Mouse (Mus musculus) left cerebral cortex, adult 11 months (tissue): ENCODE measurements around the gene Fgfr2.
"Not testable (repeated sequence)": the region's sequence is repeated elsewhere in the genome, so short reads cannot be mapped to it uniquely, and the experiment has no call there.

Experiments
- DNase-seq: peaks from one replicate; pipeline ENCODE4 v3.0.0; 2022; ENCODE audit warnings: low spot score

Fgfr2 gene

DNA sequence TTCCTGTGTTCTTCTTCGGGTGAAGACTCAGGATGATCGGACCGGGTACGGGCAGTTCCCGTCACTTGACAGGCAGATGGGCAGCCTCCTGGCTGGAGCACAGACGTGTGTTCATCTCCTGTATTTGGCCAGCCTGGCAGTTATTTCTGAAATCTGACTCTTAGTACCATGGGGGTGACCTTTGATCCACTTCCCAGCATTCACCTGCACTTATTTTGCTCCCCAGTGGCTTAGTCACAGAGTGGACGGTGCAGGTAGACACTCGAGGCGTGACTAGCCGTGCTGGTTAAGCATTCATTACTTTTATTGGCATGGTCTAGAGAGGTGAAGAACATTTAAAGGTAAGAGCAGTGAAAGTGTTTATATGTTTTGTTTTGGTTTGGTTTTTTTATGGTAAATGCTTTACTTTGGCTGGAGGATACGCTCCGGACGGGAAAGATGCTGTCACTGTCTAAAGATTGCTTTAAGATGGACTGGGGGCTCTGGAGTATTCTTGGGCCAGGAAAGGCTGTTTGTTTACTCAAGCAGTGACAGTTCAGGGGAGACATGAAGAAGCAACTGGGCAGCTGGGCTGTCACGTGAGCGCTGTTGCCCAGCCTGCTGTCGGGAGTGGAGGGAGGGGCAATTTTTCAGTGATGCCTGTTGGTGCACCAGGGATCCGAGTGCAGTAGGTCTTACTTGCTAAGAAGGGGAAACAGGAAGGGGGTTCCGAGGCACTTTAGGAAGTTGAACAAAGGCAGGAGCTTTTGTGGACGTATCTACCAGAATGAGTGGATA is 2526.9 kb downstream of the Fgfr2 start:
- not testable (repeated sequence) for DNase-seq

DNA sequence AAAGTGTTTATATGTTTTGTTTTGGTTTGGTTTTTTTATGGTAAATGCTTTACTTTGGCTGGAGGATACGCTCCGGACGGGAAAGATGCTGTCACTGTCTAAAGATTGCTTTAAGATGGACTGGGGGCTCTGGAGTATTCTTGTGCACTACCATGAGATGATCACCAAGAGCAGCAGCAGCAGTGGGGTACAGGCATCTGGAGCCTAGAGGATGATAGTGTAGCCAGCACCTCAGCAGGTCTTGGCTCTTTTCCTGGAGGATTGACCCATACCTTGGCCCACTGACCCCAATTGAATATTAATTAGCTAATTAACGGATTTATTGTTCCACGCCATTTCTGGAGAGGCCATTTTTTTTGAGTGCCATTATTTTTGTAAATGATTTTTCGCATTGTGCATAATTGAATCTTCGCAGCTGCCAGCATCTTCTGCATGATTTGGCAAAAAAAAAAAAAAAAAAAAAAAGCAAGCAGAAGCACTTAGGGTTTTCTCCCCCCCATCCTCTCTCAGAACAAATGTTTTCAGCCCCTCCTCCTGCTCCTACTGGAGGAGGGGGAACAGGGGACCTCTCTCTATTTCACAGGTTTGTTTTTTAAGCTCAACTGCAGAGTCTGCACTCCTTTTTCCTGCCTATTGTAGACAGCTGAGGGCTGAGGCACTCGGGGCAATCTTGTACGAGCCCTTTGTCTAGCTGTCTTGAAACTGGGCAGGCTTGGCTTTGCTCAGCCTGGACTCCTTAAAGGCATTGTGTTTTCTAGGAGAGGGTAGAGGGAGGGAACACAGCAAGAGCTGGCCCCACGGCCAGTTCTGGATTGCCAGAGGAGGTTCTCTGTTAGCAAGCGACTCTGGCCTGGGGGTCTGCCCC is 2529.5 kb downstream of the Fgfr2 start:
- not testable (repeated sequence) for DNase-seq

DNA sequence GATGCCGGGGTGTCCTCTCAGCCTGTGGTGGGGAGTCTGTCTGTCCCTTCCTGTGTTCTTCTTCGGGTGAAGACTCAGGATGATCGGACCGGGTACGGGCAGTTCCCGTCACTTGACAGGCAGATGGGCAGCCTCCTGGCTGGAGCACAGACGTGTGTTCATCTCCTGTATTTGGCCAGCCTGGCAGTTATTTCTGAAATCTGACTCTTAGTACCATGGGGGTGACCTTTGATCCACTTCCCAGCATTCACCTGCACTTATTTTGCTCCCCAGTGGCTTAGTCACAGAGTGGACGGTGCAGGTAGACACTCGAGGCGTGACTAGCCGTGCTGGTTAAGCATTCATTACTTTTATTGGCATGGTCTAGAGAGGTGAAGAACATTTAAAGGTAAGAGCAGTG is 2530.2 kb downstream of the Fgfr2 start:
- DNase-seq, result not testable (repeated sequence)

DNA sequence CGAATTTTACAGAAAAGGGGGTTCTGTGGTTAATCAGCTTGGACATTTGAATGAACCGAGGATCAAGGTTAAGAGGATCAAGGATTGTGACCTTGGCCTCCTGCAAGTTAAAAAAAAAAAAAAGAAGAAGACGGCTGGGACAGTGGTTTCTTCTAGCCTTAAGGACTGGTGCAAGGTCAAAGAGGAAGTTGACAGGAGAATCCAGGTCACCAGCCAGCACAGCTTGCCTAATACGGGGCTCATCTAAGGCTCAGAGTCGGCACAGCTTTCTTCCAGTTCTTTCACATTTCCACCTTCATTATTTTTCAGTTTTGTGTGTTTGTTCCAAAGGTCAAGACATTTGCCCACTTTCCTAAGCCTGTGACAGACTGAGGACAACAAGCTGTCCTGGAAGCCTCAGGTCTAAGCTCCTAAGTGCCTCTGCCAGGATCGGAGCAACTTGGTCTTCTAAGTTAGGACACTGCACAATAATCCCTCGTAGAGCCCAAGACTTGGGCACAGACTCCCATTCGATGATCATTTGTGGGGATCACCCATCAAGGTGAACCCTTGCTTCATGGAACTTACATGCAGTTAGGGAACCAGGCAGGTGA is 2532.2 kb downstream of the Fgfr2 start:
- DNase-seq, result no peak

DNA sequence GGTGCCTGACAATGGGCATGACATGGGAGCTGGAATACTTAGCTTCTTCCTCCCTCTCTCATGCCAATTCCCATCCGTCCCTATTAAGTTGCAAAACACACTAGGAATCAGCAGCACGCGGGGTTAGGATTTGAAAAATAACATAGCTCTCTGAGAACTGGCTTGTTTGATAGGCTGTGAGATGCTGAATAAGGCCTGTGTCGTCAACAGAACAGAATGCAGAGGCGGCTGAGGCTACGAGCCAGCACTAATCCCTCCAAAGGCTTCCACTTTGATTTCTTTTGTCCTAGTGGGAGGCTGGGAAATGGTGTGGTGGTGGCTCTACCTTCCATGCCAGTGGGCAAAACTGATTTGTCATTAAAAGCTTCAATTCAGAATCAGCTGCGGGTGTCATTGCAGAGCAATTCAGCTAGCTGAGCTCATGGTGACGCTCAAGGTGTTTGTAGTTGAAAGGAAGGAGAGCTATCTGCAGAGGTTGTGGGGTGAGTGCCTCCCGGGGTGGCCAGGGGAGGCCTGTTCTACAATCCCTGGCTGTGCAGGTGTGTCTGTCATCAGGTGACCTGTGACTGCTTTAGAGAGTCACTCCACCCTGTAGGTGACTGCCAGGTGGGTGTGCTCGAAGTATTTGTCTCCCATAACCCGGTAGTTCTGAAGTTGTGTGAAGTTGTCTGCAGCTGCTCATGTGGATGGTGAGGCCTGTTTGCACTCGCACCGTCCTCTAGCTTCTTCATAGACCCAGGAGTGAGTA is 2532.9 kb downstream of the Fgfr2 start:
- DNase-seq, result no peak

DNA sequence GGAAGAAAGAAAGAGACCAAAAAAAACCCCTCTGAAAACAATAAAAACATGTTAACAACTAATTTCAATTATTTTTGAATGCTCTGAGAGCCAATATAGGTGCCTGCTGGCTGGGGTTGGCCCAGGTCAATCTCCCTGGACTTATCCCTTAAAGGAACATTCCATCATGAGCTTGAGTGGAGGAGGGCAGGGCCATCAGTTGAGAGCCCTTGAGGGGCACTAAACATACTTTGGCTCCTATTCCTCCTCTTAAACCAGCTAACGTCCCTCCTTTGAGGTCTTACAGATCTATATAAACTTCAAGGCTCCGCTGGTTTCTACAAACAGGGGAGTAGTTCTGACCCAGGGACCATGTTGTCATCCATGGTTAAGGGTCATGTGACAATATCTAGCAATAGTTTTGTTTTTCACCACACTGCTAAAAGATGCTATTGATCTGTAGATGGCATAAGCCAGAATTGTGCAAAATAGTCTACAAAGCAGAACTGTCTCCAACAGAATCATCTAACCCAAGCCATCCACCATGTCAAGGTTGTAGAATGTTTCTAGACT is 2536.6 kb downstream of the Fgfr2 start:
- DNase-seq, result no peak

DNA sequence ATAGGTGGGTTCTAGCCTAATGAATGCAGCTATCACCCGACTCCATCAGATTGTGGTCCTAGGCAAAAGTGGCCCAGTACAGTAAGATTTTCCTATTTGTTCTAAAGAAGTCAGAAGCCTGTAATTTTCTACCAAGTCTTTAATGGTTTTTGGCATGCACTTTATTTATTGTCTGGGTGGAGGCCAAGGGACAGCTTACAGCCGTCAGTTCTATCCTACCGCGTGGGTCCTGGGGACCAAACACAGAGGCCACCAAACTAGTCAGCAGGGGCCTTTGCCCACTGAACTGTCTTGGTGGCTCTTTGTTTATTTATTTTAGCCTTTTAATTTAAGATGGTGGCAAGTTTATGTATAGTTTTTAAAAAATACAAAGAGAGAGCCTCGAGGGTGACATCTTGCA is 2544.5 kb downstream of the Fgfr2 start:
- no peak for DNase-seq

DNA sequence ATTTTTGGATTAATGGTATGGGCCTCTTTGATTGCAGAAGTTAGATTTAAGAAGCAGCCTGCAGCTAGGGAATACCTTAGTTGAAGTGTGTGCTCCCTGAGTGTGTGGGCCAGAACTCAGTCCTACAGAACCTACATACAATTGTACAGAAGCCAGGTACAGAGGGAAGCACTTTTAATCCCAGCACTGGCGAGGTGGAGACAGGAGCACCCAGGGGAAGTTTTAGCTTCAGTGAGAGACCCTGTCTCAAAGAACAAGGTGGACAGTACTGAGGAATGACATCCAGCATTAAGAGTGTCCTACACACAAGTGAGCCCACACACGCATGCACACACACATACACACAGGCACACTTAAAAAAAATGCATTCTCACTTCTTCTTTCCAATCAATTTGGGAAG is 2545.1 kb downstream of the Fgfr2 start:
- DNase-seq, result no peak

DNA sequence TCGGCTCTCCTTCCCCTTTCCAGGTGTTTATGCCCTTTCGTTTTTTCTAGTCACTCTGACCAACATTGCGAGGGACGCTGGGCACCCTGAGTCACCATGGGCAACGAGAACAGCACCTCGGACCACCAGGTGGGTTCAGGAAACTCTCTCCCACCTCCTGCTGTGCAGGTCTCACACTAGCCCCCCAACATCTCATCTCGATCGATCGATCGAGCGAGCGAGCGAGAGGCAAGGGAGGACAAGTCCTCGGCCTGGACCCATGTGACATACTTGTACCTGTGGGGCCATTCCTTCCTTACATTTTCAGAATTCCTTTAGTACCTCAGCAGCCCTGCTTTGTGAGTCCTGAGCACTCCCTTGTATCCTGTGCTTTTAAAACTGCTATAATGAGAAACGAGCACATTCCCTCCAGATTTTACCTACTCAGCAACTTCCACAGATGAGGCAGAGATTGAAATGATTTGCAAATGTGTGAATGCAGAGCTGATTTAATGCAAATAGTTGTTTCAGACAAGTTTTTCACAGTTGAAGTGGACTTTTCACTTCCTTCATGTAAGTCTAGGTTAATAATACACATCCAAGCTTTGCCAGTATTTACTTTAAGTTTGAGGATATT is 2545.7 kb downstream of the Fgfr2 start, which contains the start of gene Tacc2:
TSS of gene Tacc2 (plus strand) at position 51 of the 616 bp plus-strand sequence.
- no peak for DNase-seq

DNA sequence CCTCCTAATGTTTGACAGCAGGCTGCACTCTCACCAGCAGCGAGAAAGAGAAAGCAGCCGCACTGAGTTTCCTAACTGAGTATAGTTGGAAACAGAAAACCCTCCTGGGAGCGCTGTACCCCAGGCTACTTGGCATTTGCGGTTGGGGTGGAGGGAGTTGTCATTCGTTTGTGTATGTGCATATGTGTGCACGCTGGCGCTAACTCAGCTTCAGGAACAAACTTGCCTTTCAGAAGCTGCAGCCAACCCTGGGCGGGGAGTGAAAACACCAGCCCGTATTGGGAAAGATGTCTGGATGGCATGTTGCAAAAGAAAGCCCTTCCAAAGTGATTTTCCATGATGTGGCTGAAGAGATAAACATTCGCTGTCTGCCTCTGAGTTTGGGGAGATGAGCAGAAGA is 2546.2 kb downstream of the Fgfr2 start:
- DNase-seq, result no peak

DNA sequence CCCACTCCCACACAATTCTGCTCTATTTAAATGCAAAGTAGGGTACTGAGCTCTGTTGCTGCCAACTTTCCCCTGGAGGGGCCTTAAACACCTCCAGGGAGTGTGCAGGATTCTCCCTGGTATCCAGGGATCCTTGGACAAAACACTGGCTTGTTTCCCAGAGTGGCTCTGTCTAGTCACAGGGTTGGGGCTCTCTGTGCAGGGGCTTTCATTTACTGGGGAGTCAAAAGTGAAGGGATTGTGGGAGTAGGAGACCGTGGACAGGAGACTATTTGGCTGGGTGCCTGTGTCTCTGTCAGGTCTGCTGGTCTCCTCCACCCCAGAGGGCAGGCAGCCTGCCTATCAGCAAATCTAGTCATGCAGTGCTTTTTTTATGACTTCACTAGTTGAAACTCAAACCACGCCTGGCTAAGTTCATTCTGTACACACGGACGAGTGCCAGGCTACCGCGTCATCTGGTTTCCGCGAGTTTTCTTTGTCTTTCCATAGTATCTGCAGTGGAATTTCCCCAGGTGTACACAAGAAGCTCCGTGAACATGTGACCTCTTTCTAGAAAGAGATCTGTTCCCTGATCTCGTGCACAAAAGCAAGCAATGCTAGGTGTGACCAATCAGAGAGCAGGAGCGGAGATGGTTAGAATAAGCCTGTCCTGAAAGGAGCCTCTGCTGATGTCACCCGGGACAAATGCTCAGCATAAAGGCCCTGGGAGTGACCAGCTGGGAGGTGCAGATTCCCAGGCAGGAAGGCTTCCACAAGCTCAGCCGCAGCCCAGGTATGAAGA is 2548.7 kb downstream of the Fgfr2 start:
- no peak for DNase-seq

DNA sequence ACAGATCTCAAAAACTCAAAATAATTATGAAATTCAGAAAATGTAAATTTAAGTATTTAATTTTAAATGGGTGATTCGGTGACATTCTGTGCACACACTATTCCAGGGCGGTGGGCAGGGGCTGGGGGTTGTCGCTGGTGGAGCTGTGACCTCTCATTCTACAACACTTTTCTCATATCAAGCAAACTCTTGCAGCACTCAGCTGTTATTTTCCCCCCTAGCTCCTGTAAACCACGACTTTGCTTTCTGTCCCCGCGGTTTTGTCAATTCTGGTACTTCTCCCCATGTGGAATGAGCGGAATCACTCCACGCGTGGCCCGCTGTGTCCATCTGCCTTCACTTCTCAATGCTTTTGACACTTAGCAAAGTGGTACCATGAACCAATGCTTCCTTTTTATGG is 2549.4 kb downstream of the Fgfr2 start:
- no peak for DNase-seq

DNA sequence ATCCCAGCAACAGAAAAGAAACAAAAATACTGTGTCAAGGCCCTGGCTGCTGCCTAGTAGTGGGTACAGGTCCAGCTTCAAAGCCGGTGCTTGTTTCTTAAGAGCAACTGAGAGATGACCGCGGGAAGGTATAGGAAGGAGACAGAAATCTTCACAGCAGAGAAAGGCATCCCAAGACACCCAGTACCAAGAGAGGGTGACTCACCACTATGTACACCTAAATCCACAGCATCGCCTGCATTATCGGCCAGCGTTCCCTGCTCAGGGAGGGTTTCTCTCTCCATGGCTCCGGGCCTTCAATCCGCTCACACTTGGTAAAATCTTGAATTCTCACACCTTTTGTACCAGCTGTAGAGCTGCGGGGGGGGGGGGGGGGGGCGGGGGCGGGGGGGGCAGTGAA is 2550.3 kb downstream of the Fgfr2 start, which contains the start of gene Nsmce4a:
TSS of gene Nsmce4a (minus strand) at position 298 of the 400 bp plus-strand sequence.
- DNase-seq, result no peak

DNA sequence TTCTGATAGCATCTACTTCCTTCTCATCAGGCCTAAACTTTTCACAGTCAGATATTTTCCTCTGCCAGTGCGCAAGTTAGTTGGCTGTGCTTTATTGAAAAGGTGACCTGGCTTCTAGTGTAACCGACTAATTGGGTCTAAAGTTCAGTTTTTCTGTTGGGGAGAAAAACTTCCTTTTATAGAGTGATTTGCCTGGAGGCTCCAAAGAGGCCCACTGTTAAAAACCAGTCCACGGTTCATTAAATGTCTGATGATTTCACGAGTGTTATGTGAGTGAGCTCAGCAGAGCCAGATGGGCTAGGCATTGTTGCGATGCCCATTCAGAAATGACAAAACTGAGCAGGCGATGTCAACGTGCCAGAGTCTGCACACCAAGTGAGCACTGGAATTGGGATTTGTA is 2552.7 kb downstream of the Fgfr2 start:
- no peak for DNase-seq

DNA sequence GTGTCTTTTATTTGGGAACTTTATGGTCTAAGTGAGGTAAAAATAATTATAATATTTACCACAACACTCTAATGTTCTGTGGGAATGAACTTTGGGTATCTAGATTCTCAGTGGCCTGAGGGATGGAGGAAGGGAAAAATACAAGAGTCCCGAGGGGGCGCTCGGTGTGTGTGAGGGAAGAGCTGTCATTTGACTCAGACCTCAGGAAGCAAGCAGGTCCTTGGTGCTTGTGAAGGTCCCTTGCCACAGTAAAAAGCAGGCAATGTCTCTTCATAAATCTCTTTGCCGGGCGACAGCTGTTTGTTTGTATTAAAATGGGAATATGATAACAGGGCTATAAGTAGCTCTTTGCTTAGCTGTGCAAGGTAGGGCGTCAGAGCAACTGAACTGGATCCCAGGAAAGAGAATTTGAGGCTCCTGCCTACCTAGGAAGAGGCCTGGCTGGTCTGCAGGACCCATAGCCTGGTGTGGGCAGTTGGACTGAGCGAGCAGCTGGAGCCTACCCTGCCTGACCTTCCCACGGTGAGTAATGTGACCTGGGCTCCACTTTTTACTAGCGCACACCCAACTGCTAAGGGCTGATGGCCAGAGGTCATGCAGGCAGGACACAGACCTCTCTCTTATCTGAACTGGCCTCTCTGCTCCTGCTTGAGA is 2554.2 kb downstream of the Fgfr2 start:
- no peak for DNase-seq

DNA sequence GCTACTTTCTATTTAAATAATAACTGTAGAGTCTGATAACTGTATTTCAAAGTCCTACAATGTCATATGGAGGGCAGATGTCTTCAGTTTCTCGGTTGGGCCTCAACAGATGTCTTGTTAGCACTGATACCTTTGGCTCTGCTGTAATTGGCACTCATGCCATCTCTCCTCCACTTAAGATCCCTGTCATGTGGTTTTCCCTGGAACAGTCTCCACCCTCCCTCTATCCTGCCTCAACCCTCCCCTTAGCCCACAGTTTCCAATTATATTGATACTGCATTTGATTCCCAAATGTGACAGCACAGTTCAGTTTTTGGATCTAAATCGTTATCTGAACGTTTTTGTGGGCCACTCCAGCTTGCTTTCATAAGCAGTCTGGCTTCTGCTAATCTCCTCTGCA is 2558.6 kb downstream of the Fgfr2 start:
- DNase-seq, result no peak

DNA sequence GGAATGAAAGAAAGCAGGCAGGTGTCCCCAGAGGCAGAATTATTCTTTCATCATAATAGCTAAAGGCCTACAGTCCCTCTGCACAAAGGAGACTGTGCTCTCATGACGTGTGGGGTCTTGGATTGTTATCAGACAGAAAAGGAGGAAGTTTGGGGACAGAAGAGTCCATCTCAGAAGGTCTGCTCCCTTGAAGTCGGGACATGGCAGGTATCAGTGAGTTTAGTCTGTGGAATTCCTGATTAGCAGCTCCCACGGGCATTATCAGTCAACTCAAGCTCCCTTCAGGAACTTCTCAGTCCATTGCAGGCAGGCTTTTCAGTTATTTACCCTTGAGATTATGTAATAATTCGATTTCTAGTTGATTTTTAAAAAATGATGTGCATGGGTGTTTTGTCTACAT is 2559.3 kb downstream of the Fgfr2 start:
- no peak for DNase-seq

DNA sequence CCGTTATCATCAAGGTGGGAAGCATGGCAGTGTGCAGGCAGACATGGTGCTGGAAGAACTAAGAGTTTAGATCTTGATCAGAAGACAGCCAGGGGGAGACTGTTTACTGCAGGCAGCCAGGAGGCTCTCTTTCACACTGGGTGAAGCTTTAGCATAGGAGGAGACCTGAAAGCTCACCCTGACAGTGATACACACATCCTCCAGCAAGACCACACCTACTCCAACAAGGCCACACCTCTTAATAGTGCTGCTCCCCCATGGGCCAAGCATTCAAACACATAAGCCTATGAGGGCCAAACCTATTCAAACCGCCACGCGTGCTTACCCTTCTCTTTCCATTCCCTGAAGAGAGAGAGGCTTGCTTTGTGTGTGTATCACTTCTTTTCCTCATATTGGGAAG is 2559.9 kb downstream of the Fgfr2 start:
- DNase-seq, result no peak

DNA sequence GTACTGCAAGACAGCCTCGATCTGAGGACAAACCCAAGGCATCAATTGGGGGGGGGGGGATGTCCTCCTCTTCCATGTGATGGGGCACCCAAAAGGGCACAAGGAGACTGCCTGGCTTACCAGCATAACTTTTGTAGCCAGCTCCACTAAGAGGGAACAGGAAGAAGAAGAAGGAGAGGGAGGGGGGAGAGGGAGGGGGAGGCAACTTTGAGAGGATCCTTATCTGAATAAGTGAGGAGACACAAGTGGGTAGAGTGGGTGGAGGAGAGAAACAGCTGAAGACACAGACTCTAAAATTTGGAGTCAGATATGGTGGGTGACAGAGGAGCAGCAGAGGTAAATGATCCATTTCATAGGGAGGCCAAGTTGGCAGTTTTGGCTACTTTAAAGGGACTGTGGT is 2562.2 kb downstream of the Fgfr2 start:
- no peak for DNase-seq

DNA sequence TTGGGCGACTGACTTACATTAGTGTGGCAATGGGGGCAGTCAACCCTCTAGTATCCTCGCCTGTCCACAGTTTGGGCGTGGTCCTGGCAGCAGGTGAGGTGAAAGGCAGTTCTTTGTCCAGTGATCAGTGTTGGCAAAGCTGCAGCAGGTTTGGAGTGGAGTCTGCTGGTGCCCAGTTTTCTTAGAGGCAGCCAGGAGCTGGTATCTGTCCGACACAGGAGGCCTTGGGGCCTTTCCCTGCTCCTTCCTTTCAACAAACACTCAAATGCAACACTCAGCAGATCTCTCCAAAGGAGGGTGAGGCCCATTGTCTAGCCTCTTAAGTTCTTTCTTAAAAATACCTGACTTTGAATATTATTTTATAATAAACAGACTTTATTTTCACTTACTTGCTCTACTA is 2564.6 kb downstream of the Fgfr2 start:
- no peak for DNase-seq
